Mouse (Mus musculus) brown adipose tissue, adult 24 weeks (tissue): ENCODE results near the gene Rock2. TPM values are rescaled to one million over a fixed set of nuclear protein-coding genes. Genes with fewer than 3 reads are reported as not detected.

ENCODE experiments used
- H3K27ac ChIP-seq: fragments of 200-500 bp; replicated peaks from 2 replicates; pipeline ENCODE4 v1.5.1; 2012; ENCODE audit warnings: low read depth, mild to moderate bottlenecking, low read length
- H3K4me1 ChIP-seq: fragments of 200-500 bp; 2 replicates; pipeline ENCODE4 v1.6.1; 2012; ENCODE audit warnings: low read length, mixed read lengths; ENCODE audit not compliant: control insufficient read depth, insufficient read depth, insufficient read length
- H3K4me3 ChIP-seq: fragments of 200-500 bp; 2 replicates; pipeline ENCODE4 v1.5.1; 2012; ENCODE audit warnings: low read depth, mild to moderate bottlenecking, low read length, moderate library complexity; ENCODE audit not compliant: insufficient read depth
- polyA plus RNA-seq: library from polyadenylated mRNA; stranded (reverse); fragments of >200 nt; gene quantifications from 2 replicates; pipeline ENCODE4 v1.2.4, GENCODE M21; 2012; ENCODE audit not compliant: missing spikeins, insufficient read depth, insufficient read length

Rock2 gene
- polyA plus RNA-seq, 1 experiment, result 31.0 TPM

DNA sequence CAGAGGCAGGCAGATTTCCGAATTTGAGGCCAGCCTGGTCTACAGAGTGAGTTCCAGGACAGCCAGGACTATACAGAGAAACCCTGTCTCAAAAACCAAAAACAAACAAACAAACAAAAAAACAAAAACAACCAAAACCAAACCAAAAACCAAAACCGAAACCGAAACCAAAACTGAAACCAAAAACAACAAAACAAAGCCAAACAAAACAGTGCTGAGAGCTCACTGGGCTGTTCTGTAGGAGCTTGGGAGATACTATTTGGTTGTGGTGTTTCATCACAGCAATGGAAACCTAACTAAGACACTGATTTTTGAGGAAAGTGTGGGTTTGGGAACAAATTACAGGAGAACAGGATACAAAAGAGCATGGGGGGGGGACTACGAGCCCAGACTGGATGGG lies 127.5 kb downstream of the Rock2 start:
- Histone ChIP-seq H3K27ac (no peak overlapping the region), H3K4me1 (no peaks in the 10 kb centered on the region), H3K4me3 (no peak overlapping the region)

- H3K27ac ChIP-seq, result no peak overlapping the region
- H3K4me1 ChIP-seq, result no peaks in the 10 kb centered on the region
- H3K4me3 ChIP-seq, result no peak overlapping the region
These were observed 129.9 kb downstream of the Rock2 start for GRCm38 (mm10) chr12:17024554-17025110.

DNA sequence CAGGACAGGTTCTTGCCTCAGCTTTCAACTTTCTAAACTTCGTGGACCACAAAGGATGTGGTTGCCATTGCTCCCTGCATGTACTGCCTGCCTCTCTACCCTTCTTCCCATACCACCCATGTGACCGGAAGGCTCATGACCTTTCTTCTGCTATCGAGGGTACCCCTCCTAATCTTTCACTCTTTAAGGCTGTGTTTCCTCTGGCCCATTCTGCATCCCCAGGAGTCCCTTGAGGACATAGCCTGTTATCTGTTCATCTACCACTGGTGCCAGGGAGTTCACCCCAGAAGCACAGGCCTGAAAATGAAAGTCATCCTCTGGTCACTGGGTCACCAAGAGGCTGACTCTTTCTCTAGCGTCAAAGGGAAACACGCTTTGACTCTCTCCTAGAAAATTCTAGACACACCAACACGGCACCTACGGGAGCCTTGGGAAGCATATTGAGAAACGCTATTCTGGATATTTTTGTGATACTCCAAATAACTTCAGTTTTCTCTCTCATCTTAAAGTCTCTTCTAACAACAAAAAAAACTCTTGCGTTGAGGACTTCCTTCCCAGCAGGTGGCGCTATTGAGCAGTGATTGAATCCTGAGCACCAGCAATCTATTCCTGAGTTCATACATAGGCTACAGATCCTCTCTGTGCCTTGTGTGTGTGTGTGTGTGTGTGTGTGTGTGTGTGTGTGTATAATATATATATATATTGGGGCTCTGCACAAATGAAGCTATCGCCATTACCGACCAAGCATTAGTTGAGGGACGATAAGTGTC lies 138.2 kb downstream of the Rock2 start:
- no peak overlapping the region for H3K27ac ChIP-seq
- H3K4me3 ChIP-seq, result no peak overlapping the region
- H3K4me1 ChIP-seq, result no peaks in the 10 kb centered on the region

DNA sequence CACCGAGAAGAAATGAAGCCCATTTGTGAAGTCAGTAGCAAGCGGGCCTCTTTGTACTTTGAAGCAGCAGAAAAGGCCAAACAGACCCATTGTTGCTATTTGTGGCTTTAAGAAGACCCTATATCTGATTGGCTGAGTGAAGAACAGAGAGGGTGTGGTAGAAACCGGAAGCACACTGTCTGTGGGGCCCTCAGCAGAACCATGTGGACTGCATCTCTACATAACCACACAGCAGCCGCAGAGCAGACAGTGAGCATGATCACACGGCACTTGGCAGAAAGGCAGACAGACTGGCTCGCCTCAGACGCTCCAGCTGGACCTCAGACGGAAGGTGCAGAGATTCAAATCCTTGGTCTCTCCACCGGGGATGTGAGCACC lies 138.8 kb downstream of the Rock2 start:
- no peaks in the 10 kb centered on the region for H3K4me1 ChIP-seq

GRCm38 (mm10) chr12:17034671-17035070 lies 140.0 kb downstream of the Rock2 start:
- H3K4me3 ChIP-seq, result no peak overlapping the region

More for the DNA sequence above, 138.8 kb downstream of the Rock2 start:
- Histone ChIP-seq H3K27ac (no peak overlapping the region), H3K4me3 (no peak overlapping the region)

DNA sequence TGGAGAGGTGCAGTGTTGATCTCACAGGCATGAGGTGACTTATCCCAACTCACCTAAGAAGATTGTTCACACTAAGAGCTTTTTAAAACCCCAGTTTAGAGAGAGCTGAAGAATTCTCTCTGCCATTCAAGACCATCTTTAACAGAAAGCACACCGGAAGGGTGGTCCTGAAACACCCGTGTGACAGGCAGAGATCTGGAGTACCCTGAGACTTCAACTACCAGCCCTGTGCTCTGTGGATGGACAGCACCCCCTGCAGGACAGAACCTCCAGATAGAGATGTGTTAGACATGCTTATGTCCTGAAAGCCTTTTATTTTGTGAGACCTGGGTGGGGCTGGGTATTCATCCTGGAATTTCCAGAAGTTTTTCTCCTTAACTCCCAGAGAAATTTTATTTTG lies 140.4 kb downstream of the Rock2 start:
- no peak overlapping the region for H3K4me3 ChIP-seq
- H3K27ac ChIP-seq, result no peak overlapping the region
- H3K4me1 ChIP-seq, result no peaks in the 10 kb centered on the region

More at GRCm38 (mm10) chr12:17034671-17035070, 140.0 kb downstream of the Rock2 start:
- no peaks in the 10 kb centered on the region for H3K4me1 ChIP-seq
- H3K27ac ChIP-seq, result no peak overlapping the region

- Histone ChIP-seq H3K27ac (no peak overlapping the region), H3K4me1 (no peaks in the 10 kb centered on the region), H3K4me3 (no peak overlapping the region)
These were observed 141.8 kb downstream of the Rock2 start for GRCm38 (mm10) chr12:17036532-17036931.

GRCm38 (mm10) chr12:17037053-17037610 lies 142.4 kb downstream of the Rock2 start:
- no peaks in the 10 kb centered on the region for H3K4me1 ChIP-seq

More at GRCm38 (mm10) chr12:17037053-17037610, 142.4 kb downstream of the Rock2 start:
- no peak overlapping the region for H3K27ac ChIP-seq
- no peak overlapping the region for H3K4me3 ChIP-seq

Other genes with a start within 250 kb of the Rock2 start
- 1.3 and 1.9 TPM in 2 replicates for gene Ntsr2, start 241.5 kb upstream of the Rock2 start, polyA plus RNA-seq
- gene Greb1, start 94.0 kb upstream of the Rock2 start, polyA plus RNA-seq, result not detected in 2 replicates
- 30.8 and 34.9 TPM in 2 replicates for gene E2f6, start 83.9 kb upstream of the Rock2 start, polyA plus RNA-seq
- 48.8 and 52.4 TPM in 2 replicates for gene Pqlc3, start 105.5 kb downstream of the Rock2 start, polyA plus RNA-seq
- gene 2410004P03Rik, start 116.8 kb downstream of the Rock2 start, polyA plus RNA-seq, result not detected in 2 replicates